Mouse (Mus musculus) thymus, postnatal 10 days (tissue): Measurements from ENCODE around the gene Nmnat1.
A peak's percentile ranks its signal among the peaks of the same experiment; 100 is the strongest.
"Not testable (repeated sequence)": the region's sequence is repeated elsewhere in the genome, so short reads cannot be mapped to it uniquely, and the experiment has no call there.

Source experiments
- DNase-seq, 2 experiments: peaks; one replicate each; pipeline ENCODE4 v3.0.0; 2021; ENCODE audit warnings: low spot score in 2 of 2

Nmnat1 gene

DNA sequence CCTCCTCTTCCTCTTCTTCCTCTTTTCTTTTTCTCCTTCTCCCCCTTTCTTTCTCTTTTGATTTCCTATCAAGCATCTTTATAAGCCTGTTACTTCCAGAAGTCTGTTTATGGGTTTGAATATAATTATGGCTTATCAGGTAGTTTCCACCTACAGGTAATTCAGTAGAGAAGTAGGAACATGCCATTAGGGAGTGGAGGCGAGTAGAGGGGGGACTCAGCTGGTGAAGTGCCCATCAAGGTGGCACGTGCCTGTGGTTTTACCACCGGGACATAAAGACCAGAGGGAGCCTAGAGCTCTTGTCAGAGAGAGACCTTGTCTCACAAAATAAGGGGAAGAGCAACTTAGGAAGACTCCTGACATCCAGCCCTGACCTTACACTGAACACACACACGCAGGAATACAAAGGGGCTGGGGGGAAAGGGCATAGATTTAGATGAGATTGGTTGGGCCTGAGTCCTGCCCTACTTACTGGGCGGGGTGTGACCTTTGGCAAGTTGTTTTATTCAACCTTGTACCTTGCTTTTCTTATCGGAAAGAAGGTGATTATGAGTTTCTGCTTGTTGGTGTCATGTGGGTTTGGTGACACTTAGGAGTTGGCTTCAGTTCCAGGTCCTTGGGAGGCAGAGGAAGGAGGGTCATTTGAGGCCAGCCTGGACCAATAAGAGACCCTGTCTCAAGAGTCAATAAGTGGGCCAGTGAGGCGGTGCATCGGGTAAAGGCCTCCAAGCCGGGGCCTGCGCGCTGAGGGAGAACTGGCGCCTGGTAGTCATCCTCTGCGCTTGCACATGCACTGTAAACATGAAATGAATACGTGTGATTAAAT, 4.6 kb upstream of the Nmnat1 start:
- no peak for DNase-seq

DNA sequence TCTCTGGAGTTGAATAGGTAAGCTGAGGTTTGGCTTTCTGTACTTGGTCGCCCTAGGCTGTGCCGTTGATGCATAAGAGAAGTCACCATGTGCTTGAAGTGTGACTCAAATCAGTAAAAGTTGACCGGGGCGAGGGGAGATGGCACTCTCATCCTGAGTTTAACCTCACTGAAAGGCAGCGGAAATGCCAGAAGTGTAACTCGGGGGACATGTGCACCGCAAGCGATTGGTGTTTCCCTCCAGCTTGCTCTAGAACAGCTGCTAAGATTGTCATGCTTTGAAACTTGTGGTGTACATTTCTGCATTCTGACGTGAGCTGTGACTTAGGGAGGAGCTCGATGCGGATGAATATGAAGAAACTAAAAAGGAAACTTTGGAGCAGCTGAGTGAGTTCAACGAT, 2.7 kb upstream of the Nmnat1 start:
- DNase-seq: no peak

DNA sequence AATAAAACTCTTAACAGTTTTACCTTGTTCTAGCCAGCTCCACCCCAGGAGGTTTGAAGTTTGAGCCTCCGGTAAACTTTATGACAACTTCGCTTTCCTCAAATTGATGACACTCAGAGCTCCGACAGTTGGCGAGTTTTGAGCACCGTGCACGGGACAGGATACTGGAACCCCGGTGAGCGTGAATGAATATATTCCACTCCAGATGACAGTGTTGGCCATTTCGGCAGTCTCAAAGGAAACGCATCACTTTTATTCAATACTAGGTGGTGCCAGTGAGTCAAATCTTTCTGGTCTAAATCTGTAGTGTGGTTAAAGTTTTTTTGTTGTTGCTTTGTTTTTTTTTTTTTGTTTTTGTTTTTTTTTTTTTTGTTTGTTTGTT, 814 bp upstream of the Nmnat1 start:
- DNase-seq: peak in 1 of 2 experiments; percentile 33

DNA sequence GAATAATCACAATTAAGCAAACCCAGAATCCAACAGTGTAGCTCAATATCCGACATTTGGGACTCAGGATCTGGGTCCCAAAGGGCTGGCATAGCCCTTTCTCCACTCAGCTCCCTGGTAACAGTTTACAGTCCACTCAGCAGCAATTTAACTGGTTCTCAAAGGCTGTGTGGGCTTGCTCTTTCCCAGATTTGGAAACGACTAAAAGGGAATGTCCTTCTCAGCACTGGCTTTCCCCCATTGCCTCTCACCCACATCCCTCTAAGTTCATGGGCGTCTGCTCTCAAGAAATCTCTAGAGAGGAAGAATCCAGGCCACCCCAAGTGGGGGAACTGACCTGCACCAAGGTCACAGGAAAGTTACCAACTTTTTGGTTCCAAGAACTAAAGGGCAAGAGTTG, 436 bp downstream of the Nmnat1 start:
- DNase-seq: no peak

DNA sequence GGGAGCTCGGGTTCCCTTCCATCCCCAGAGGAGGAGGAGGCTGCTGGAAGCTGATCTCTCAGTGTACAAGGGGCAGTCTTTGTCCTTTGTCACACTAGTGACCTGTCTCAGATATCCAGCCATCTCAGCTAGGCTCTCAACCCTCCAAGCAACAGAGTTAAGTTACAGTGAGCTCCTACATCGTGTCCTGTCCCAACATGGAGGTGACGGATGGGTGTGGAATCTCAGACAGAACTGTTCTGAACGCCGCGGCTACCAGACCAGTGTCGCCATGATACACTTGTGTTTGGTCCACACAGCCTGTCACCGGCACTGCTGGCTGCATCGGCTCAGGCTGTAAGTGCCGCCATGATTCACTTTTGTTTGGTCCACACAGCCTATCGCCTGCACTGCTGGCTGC, 7.9 kb downstream of the Nmnat1 start, which contains the start of gene Tmem274:
Gene Tmem274, plus strand, starts transcription at position 301 of the 400 bp plus-strand sequence.
- DNase-seq: no peak

DNA sequence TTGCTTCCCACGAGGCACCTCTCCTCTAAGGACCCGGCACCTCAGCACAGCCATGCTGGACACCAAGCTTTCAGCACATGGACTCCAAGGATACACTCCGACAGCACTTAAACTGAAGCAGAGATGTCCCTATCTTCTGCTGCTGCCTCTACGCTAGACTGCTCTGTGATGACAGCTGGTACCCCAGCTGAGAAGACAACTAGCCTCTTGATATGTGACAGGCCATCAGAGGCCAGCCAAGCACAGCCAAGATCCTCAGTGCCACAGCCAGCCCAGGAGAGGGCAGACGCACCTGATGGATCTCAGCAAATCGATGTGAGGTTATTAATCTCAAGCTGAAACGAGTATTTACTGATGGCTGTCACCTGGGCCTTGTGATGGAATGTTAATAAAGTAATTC, 9.9 kb downstream of the Nmnat1 start:
- no peak for DNase-seq

DNA sequence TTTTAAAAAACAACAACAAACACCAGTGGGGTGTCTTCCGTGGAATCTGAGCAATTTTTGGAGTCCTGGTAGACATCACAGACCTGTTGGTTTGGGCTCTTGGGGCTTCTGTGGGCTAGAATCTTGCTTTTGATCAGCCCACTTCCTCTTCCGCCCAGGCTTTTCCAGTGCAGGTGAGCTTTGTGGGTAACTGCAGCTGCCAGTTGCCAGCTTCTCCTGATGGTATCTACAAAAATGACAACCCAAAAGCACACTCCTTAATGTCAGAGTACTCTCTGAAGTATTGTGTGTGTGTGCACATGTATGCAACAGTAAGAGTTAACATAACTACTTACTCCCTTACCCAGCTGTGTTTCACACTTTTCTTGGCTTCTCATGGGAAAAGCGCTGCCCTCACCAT, 15.4 kb downstream of the Nmnat1 start:
- peak; percentile 82 to 83 for DNase-seq

DNA sequence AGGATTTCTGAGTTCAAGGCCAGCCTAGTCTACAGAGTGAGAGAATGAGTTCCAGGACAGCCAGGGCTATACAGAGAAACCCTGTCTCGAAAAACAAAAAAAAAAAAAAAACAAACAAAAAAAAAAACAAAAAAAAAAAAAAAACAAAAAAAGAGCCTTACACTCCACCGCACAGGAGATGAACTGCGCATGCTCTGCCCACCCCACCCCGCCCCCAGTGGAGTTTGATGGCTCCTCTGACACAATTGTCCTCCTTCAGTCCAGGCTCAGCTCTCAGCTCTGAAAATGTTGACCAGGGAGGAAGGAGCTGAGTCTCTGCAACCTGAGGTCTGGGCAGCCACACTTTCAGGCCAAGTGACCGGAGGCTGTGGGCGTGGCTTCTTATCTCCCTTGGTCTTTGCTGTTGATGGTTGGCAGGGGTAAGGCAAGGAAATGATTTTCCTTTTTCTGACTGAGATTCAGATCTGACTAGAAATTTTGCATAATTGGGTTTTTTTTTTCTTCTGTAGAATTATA, 21.5 kb downstream of the Nmnat1 start:
- DNase-seq: no peak

DNA sequence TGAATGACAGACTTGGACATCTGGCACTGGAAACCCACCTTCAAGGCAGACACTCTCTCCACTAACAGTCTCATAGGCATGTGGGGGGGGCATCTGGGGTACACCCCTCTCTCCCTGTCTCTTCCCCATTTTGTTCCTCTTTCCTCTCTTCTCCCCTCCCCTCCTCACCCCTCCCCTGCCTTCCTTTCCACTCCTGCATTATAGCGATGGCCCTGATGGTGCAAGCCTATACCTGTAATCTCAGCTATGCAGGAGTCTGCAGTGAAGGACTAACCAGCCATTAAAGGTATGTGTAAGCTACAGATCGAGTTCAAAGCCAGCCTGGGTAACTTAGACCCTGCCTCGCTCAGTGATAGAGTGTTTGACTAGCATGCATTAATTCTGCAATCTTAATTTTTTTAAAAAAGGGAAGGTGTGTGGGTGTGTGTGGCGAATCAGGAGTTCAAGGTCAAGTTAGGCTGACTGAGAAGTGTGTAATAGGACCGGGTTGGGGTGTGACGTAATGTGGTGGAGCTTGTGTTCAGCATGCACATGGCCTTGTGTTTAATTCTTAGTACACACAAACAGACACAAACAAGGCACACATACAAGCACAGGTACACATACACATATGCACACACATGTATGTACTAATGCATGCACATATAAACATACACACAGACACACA, 22.6 kb downstream of the Nmnat1 start:
- no peak for DNase-seq

DNA sequence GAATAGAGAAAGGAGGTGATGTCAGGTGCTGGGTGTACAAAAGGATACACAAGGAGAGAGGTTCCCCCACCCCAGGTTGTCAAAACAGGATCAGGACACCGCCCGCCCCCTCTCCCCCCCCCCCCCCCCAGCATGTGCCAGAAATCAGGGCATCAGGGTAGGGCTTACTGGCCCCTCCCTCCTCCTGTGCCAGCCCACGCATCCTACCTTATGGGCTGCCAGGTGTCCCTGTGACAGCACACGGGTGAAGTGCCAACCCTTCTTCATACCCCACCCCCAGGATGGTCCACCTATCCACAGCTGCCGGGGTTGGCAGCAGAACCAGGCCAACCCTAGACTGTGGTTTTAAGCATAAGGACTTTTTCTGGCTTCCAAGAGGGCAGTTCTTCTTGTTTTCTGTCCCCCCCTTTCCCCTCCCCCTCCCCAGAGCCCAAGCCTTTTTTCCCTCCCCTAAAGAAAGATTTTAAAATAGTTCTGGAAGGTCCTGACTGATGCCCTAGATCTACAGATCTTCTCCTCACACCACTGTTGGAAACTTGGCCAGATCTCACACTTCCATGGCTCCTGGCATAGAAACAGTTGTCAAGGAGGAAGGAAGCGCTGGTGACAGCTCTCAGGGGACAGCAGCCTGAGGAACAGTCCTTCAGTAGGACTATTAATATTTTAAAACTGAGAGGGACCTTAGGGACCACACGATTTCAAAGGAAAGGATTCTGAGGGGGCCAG, 23.3 kb downstream of the Nmnat1 start:
- DNase-seq: no peak

DNA sequence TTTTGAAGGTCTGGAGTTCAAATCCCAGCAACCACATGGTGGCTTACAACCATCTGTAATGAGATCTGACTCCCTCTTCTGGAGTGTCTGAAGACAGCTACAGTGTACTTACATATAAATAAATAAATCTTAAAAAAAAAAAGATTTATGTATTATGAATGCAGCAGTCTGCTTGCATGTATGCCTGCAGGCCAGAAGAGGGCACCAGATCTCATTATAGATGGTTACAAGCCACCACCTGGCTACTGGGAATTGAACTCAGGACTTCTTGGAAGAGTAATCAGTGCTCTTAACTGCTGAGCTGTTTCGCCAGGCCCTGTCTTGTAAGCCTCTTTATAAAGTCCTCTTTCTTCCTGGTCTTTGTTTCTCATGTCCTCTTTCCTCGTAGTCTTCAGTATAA, 24.5 kb downstream of the Nmnat1 start:
- not testable (repeated sequence) for DNase-seq

DNA sequence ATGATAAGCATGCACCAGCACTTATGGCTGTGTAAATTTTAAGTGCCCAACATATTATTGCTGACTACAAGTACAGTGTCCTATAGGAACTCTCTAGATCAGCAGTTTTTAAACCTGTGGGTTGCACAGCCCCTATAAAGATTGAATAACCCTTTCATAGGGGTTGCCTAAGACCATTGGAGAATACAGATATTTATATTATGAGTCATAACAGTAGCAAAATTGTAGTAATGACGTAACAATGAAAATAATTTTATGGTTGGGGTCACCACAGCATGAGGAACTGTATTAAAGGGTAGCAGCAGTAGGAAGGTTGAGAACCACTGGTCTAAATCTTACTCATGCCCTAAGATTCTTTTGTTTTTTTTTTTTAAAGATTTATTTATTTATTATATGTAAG, 25.6 kb downstream of the Nmnat1 start:
- no peak for DNase-seq

DNA sequence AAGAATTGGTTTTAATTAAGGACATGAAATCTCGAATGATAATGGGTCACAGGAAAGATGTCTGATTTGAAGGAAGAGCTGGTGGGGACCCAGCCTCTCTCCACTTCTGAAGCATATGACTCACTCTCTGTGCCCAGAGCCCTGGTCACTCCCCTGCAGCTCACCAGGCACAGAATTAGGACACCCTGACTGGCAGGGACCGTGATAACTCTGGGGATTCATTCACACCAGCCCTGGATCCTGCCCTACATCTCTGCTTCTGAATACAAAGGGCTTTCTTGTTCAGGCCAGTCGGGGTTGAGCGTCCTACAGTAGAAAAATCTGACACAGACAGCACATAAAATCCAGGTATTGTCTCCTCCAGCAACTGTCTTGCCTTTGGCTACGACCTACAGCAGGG, 26.5 kb downstream of the Nmnat1 start:
- no peak for DNase-seq

DNA sequence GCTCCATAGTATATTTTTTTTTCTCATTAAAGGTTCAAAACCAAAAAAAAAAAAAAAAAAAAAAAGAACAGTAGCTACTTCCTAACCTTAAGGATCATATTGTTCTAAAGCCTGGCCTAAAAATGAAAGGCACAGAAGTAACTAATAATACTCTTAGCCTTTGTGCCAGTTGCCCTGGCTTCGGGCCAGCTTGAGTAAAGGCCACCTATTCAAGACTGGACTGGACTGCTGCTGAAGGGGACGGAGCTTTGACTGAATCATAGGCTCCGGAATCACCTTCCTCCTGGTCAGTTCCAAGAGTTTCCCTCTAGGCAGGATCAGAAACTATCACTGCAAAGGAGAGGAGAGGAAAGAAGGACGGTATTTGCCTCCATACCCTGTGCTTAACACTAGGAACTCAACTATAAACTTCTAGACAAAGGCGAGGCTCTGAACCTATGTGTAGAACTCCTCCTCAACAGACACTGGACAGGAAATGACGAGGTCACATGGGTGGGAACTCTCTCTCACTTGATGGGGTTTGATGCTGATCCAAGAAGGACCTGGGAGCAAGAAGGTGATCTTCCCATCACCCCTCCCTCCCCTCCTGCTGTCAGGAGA, 27.1 kb downstream of the Nmnat1 start:
- no peak for DNase-seq

DNA sequence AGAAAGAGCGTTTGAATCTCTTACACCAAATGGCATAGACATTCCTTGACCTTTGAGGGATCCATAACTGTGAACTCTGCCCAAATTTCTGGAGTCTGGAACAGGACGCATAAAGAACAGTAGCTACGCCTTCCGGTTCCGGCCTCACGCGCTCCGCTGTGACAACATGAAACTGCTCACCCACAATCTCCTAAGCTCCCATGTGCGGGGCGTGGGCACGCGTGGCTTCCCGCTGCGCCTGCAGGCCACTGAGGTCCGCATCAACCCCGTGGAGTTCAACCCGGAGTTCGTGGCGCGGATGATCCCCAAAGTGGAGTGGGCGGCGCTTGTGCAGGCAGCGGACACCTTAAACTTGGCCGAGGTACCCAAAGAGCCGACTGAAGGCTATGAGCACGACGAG, 27.8 kb downstream of the Nmnat1 start:
- DNase-seq: not testable (repeated sequence)

DNA sequence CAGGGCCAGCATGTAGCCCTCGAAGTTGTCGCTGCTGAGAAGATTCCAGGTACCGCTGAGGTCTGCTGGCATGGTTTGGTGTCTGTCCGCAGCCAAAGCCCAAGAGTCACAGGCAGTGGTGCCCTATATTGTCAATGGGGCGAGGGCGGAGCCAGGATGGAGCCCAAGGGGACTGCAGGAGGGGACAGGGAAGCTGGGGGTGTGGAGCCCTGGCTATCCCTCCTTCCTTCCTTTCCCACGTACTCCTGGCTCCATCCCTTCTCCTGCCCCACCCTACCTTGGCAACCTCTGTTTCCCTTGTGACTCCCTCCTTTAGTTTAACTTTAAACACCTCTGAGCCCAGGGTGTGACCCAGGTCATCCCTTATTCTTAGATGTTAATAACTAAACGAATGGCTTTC, 30.1 kb downstream of the Nmnat1 start, which contains the start of gene Rbp7:
Gene Rbp7, minus strand, starts transcription at position 100 of the 400 bp plus-strand sequence.
- no peak for DNase-seq

DNA sequence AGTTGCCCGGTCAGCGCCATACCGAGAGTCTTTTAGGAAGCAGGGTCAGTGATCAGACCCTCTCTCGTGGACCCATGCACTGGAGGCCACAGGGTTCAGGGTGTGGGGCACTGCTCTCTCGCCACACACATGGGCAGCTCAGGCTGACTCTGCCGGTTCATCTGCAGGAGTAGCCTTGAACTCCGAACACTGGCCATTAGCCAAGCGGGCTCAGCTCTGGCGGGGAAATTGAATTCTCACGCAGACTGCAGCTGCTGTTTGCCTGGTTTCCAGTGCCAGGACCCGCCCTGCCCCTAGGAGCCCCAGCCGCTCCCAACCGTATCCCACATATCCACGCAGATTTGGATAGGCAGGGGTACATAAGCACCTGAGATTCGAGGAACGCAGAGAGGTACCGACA, 30.7 kb downstream of the Nmnat1 start:
- DNase-seq: no peak

DNA sequence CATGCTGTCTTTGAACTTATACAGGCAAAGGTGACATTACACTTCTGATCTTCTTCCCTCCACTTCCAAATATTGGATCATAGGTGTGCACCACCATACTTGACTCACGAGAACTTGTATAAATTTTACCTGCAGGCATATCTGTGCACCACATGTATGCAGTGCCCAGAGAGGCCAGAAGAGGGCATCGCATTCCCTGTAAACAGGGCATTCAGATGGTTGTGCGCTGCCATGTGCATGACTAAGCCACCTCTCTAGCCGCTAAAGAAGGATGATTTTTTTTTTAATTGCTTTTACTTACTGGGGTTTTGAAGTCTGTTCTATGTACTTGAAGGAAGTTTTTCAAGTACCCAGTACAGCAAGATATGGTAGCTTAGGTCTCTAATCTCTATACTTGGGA, 31.3 kb downstream of the Nmnat1 start:
- DNase-seq: peak; percentile 62 to 80

DNA sequence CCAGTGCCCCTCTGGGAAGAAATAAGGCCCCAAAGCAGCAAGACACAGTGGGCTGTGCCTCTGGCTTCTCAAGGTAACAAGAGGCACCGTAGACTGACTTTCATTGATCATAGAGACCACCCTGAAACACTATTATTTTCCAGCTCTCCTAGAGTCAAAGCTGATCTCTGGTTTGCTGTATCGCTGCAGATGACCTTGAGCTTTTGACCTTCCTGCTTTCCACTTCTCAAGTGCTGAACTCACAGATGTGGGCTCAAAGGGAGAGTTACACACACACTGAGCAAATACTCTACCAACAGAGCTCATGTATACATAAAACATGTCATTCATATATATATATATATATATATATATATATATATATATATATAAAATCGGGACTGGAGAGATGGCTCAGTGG, 34.4 kb downstream of the Nmnat1 start:
- DNase-seq: no peak

DNA sequence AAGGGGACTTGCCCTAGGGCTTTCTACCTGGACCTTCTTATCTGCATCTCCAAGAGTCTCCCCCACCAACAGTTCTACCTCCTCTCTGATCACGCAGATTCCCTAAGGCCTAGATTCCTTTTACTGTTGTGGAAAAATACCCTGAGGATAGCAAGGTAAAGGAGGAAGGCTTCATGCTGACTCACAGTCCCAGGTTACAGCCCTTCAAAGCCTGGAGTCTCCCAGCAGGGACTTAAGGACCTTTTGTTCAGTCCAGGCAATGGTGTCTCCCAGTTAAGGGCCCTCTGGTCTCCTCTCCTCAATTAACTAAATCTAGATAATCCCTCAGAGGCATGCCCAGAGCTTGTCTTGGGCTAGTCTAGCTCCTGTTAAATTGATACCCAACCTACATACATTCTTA, 38.7 kb downstream of the Nmnat1 start:
- DNase-seq: no peak

DNA sequence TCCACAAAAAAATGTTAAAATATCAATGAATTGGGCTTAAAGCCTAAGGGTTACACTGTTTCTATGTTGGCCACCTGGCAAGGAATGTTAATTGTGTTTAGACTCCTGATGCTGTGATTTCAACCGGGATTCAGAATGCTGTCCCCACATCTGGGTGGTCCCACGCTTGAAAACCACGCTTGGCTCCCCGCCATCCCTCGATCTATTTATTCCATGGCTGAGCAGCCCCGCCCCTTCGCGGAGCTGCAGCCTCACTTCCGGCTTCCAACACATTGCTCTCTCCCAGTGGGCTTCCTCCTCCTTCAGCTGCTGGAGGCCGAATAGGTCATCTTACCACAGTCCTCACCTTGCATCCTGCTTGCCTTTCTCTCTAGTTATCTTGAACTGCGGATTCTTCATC, 39.1 kb downstream of the Nmnat1 start:
- DNase-seq: peak; percentile 31 to 33
